Mouse (Mus musculus) hindbrain, embryonic 11.5 days (tissue): ENCODE data around the gene Trrap. TPM values are rescaled to one million over a fixed set of nuclear protein-coding genes. Genes with fewer than 3 reads are reported as not detected.

Experiments
- ATAC-seq: fragments of 200-750 bp; cut with Nextera tagmentation; 2 replicates; pipeline ENCODE4 v1.8.0; 2017; ENCODE audit warnings: mild to moderate bottlenecking, moderate TSS enrichment, moderate library complexity; ENCODE audit not compliant: low FRiP score
- DNase-seq: peaks from one replicate; pipeline ENCODE4 v3.0.0-alpha.2; 2015; ENCODE audit warnings: low spot score
- H3K27ac ChIP-seq: fragments of 300-500 bp; sonication (generic); 2 replicates; pipeline ENCODE4 v1.5.1; 2014; ENCODE audit warnings: mild to moderate bottlenecking, low read depth, low read length
- H3K27me3 ChIP-seq: fragments of 300-500 bp; sonication (generic); 2 replicates; pipeline ENCODE4 v1.6.1; 2014; ENCODE audit warnings: mild to moderate bottlenecking, low read length, moderate library complexity, mixed read lengths; ENCODE audit not compliant: control insufficient read depth, insufficient read depth
- H3K36me3 ChIP-seq: fragments of 300-500 bp; sonication (generic); 2 replicates; pipeline ENCODE4 v1.6.1; 2014; ENCODE audit warnings: mild to moderate bottlenecking, low read length, moderate library complexity, mixed read lengths; ENCODE audit not compliant: control insufficient read depth, insufficient read depth
- H3K4me1 ChIP-seq: fragments of 300-500 bp; sonication (generic); replicated peaks from 2 replicates; pipeline ENCODE4 v1.6.1; 2014; ENCODE audit warnings: low read length, mixed read lengths; ENCODE audit not compliant: control insufficient read depth, insufficient read depth
- H3K4me2 ChIP-seq: fragments of 300-500 bp; sonication (generic); replicated peaks from 2 replicates; pipeline ENCODE4 v1.6.1; 2014; ENCODE audit warnings: mild to moderate bottlenecking, low read depth, low read length
- H3K4me3 ChIP-seq: fragments of 300-500 bp; sonication (generic); 2 replicates; pipeline ENCODE4 v1.5.1; 2014; ENCODE audit warnings: low read depth, low read length
- H3K9ac ChIP-seq: fragments of 300-500 bp; sonication (generic); 2 replicates; pipeline ENCODE4 v1.6.1; 2014; ENCODE audit warnings: low read depth, low read length
- H3K9me3 ChIP-seq: fragments of 300-500 bp; sonication (generic); 2 replicates; pipeline ENCODE4 v1.6.1; 2016; ENCODE audit warnings: low read length; ENCODE audit not compliant: control insufficient read depth
- WGBS: fragments of 180-500 bp; shearing (Covaris S2); extraction: QIAGEN DNeasy Blood & Tissue Kit; methylation state at CpG from one replicate; pipeline ENCODE4 v1.1.7; 2014; 5-methylcytosine and 5-hydroxymethylcytosine counted together
- polyA plus RNA-seq: library from polyadenylated mRNA; unstranded; fragments of >200 nt; fragmentation: Nextera tagmentation; extraction: Ambion mirVana; gene quantifications from 2 replicates; pipeline ENCODE4 v1.2.1, GENCODE M21; 2014

Gene Trrap
- polyA plus RNA-seq, 1 experiment from 2014 or later, result 102 TPM

GRCm38 (mm10) chr5:144849932-144850331, 82.4 kb downstream of the Trrap start:
- no peak overlapping the region for H3K27ac ChIP-seq
- no peaks in the 10 kb centered on the region for H3K9me3 ChIP-seq
- DNase-seq, result no peak
- no peak for ATAC-seq
- no peaks in the 10 kb centered on the region for H3K27me3 ChIP-seq
- no peaks in the 10 kb centered on the region for H3K4me1 ChIP-seq
- no peak overlapping the region for H3K4me2 ChIP-seq
- 94% methylated on average over 10 of the region's 10 CpGs for WGBS
- no peak overlapping the region for H3K9ac ChIP-seq
- peaks cover 40% of the 10 kb centered on the region for H3K36me3 ChIP-seq
- H3K4me3 ChIP-seq, result no peak overlapping the region

GRCm38 (mm10) chr5:144851820-144852219, 84.3 kb downstream of the Trrap start:
- ATAC-seq (no peak), DNase-seq (no peak)
- H3K9ac ChIP-seq, result no peak overlapping the region
- H3K4me1 ChIP-seq, result no peaks in the 10 kb centered on the region
- no peak overlapping the region for H3K4me3 ChIP-seq
- H3K27me3 ChIP-seq, result no peaks in the 10 kb centered on the region
- WGBS, result 96% methylated on average over 3 of the region's 3 CpGs
- H3K4me2 ChIP-seq, result no peak overlapping the region
- H3K27ac ChIP-seq, result no peak overlapping the region
- H3K36me3 ChIP-seq, result peaks cover 27% of the 10 kb centered on the region
- no peaks in the 10 kb centered on the region for H3K9me3 ChIP-seq

- Histone ChIP-seq H3K9me3 (no peaks in the 10 kb centered on the region), H3K4me3 (no peak overlapping the region), H3K27me3 (no peaks in the 10 kb centered on the region), H3K9ac (no peak overlapping the region), H3K4me1 (no peaks in the 10 kb centered on the region), H3K27ac (no peak overlapping the region), H3K36me3 (peaks cover 28% of the 10 kb centered on the region), H3K4me2 (no peak overlapping the region)
- no peak for ATAC-seq
- WGBS, result 89% methylated on average over 5 of the region's 5 CpGs
- DNase-seq, result no peak
These were observed 86.4 kb downstream of the Trrap start for GRCm38 (mm10) chr5:144853931-144854330.

- H3K27ac ChIP-seq, result no peak overlapping the region
- WGBS, result 74% methylated on average over 6 of the region's 6 CpGs
- H3K4me3 ChIP-seq, result no peak overlapping the region
- H3K9me3 ChIP-seq, result no peaks in the 10 kb centered on the region
- H3K27me3 ChIP-seq, result no peaks in the 10 kb centered on the region
- H3K4me1 ChIP-seq, result no peaks in the 10 kb centered on the region
- DNase-seq (no peak), ATAC-seq (no peak)
- H3K9ac ChIP-seq, result no peak overlapping the region
- peaks cover 40% of the 10 kb centered on the region for H3K36me3 ChIP-seq
- no peak overlapping the region for H3K4me2 ChIP-seq
These were observed 88.4 kb downstream of the Trrap start for GRCm38 (mm10) chr5:144855936-144856335.

- no peak overlapping the region for H3K9ac ChIP-seq
- DNase-seq (no peak), ATAC-seq (no peak)
- no peak overlapping the region for H3K27ac ChIP-seq
- H3K9me3 ChIP-seq, result no peaks in the 10 kb centered on the region
- peaks cover 30% of the 10 kb centered on the region for H3K36me3 ChIP-seq
- no peaks in the 10 kb centered on the region for H3K4me1 ChIP-seq
- no peaks in the 10 kb centered on the region for H3K27me3 ChIP-seq
- no peak overlapping the region for H3K4me3 ChIP-seq
- WGBS, result 95% methylated on average over 15 of the region's 15 CpGs
- no peak overlapping the region for H3K4me2 ChIP-seq
These were observed 91.0 kb downstream of the Trrap start for GRCm38 (mm10) chr5:144858527-144858926.

GRCm38 (mm10) chr5:144859284-144859683, 91.8 kb downstream of the Trrap start:
- no peak overlapping the region for H3K27ac ChIP-seq
- WGBS, result 97% methylated on average over 9 of the region's 9 CpGs
- H3K27me3 ChIP-seq, result no peaks in the 10 kb centered on the region
- H3K36me3 ChIP-seq, result peaks cover 24% of the 10 kb centered on the region
- no peak overlapping the region for H3K4me2 ChIP-seq
- ATAC-seq (no peak), DNase-seq (no peak)
- H3K9me3 ChIP-seq, result no peaks in the 10 kb centered on the region
- H3K4me1 ChIP-seq, result no peaks in the 10 kb centered on the region
- H3K9ac ChIP-seq, result no peak overlapping the region
- H3K4me3 ChIP-seq, result no peak overlapping the region

- ATAC-seq (no peak), DNase-seq (no peak)
- H3K9ac ChIP-seq, result no peak overlapping the region
- no peak overlapping the region for H3K4me3 ChIP-seq
- H3K27me3 ChIP-seq, result no peaks in the 10 kb centered on the region
- no peaks in the 10 kb centered on the region for H3K9me3 ChIP-seq
- H3K27ac ChIP-seq, result no peak overlapping the region
- WGBS, result 92% methylated on average over 8 of the region's 8 CpGs
- H3K4me1 ChIP-seq, result no peaks in the 10 kb centered on the region
- H3K36me3 ChIP-seq, result peaks cover 24% of the 10 kb centered on the region
- H3K4me2 ChIP-seq, result no peak overlapping the region
These were observed 93.4 kb downstream of the Trrap start for GRCm38 (mm10) chr5:144860913-144861312.

GRCm38 (mm10) chr5:144866923-144867322, 99.4 kb downstream of the Trrap start:
- Histone ChIP-seq H3K27ac (no peak overlapping the region), H3K4me3 (no peak overlapping the region), H3K27me3 (no peaks in the 10 kb centered on the region), H3K4me2 (no peak overlapping the region), H3K9ac (no peak overlapping the region), H3K4me1 (no peaks in the 10 kb centered on the region), H3K9me3 (no peaks in the 10 kb centered on the region), H3K36me3 (no peaks in the 10 kb centered on the region)
- ATAC-seq (no peak), DNase-seq (peak; percentile 32)
- WGBS, result 90% methylated on average over 8 of the region's 8 CpGs

GRCm38 (mm10) chr5:144869466-144869865, 101.9 kb downstream of the Trrap start:
- DNase-seq (no peak), ATAC-seq (no peak)
- H3K4me3 ChIP-seq, result no peak overlapping the region
- H3K9me3 ChIP-seq, result no peaks in the 10 kb centered on the region
- no peaks in the 10 kb centered on the region for H3K36me3 ChIP-seq
- H3K27me3 ChIP-seq, result no peaks in the 10 kb centered on the region
- H3K9ac ChIP-seq, result no peak overlapping the region
- H3K27ac ChIP-seq, result no peak overlapping the region
- 65% methylated on average over 7 of the region's 7 CpGs for WGBS
- H3K4me2 ChIP-seq, result no peak overlapping the region
- no peaks in the 10 kb centered on the region for H3K4me1 ChIP-seq
